Mouse (Mus musculus): ENCODE results near the gene Spata4.

- TF ChIP-seq GATA1 (IDR thresholded peaks at IDR 0.05; ENCODE audit: borderline replicate concordance, low read length), result no peak
- TF ChIP-seq FLI1 (IDR thresholded peaks at IDR 0.05; ENCODE audit: low read length), result no peak
Observed at GRCm38 (mm10) chr8:54554921-54555320, 45.7 kb upstream of the Spata4 start.
